Mouse (Mus musculus) R1 (cell line): ENCODE measurements at regions not wholly inside any gene's neighbourhood (a gene's known extent, or its start where the extent isn't known, plus 50 kb on each side); places are given as distances from the start of the nearest gene placed in this dataset.
"Not testable (repeated sequence)": the region's sequence is repeated elsewhere in the genome, so short reads cannot be mapped to it uniquely, and the experiment has no call there.

Experiments
- DNase-seq: peaks from one replicate; pipeline ENCODE4 v3.0.0-alpha.2; 2018; ENCODE audit warnings: low read depth, low spot score

- DNase-seq = peak; percentile 75
These were observed 341.2 kb upstream of the Gm6657 start for GRCm38 (mm10) chr12:77852595-77853577.

DNA sequence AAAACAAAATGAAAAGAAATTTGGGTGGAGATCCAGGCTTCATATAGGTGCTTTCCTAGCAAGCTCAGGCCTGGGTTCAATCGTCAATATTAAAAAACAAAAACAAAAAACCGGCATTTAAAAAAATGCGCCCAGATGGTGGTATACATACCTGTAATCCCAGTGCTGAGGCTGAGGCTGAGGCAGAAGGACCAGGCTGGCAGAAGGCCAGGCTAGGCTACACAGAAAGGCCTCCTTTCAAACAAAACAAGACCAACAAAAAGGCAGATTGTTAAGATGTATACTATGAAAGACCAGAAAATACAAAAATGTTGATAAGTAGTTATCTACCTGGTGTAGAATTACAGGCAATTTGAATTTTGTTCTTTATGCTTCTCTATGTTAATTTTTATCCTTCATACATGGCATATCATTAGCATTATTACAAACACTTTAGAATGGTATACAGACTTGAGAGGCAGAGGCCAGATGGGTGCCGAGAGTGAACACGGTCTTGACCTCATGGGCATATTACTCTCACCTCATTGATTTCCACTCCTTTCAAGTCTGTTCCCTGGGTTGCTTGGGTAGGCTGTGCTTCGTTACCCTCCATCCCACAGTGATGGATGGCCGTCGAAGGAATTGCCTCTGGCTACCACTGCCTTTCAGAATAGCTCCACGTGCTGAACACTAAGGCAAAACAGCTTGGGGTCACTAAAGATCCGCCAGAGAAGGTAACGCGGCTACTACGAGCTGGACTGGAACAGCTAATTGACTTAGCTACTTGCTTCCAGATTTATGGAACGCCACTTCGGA lies 339.6 kb upstream of the Gm6657 start:
- no peak for DNase-seq

- DNase-seq = no peak
These were observed 338.2 kb upstream of the Gm6657 start for GRCm38 (mm10) chr12:77855796-77856195.

- no peak for DNase-seq
These were observed 336.8 kb upstream of the Gm6657 start for GRCm38 (mm10) chr12:77857281-77857680.

- DNase-seq = no peak
These were observed 333.1 kb upstream of the Gm6657 start for GRCm38 (mm10) chr12:77860769-77861557.

DNA sequence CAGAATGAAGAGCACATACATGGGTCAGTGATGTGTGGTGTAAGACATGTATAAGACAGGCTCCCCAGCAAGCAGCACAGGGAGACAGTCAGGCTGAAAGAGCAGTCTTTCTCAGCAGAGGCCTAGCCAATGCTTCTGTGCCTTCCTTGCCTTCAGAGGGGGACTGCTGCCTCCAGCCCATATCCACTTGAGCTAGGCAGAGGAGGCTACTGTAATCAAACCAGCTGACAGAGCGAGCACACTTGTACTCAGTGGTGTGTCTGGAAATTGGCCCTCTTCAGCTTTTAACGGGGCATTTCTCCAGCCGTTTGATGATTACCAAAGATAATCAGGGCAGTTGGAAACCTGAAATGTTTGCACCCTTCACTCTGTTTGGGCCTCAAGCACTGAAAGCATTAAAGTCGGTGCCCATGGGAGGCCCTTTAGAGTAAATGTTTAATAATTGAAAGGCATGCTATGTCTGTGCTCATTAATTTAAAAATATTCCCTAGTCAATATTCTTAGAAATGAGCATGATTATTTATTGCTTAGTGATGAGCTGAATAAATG lies 326.0 kb upstream of the Gm6657 start:
- DNase-seq = no peak

DNA sequence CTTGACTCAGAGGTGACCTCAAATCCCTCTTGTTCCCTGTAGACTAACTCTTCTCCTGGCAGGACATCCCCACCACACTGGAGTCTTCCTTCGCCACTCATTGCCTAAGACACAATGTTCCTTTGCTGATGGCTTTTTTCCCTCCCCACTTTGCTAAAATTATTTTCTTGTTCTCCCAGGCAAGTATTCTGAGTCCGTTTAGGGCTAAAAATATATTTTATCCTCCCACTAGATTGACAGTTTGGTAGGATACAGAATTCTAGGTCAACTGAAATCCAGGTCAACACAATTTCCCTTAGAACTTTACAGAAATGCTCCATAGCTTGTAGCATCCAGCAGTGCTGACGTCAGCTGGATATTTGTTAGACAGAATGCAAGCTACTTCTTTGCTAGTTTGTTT lies 324.7 kb upstream of the Gm6657 start:
- DNase-seq = no peak

DNA sequence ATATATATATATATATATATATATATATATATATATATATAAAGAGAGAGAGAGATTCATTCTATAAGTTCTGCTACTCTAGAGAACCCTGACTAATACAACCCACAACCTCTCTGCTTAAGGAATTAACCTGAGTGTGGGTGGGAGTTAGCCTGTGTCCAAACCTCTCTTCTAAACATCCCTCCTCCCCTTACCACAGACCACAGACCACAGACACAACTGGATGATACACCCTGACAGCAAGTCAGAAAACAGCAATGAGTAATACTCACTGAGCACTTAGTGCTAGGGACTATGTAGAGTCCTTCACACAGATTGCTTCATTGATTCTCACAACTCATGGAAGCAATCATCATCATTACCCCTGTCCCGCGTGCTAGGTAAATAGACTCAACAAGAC lies 306.7 kb upstream of the Gm6657 start:
- DNase-seq = no peak

- no peak for DNase-seq
These were observed 302.6 kb upstream of the Gm6657 start for GRCm38 (mm10) chr12:77891452-77891851.

GRCm38 (mm10) chr12:77894238-77894637 lies 299.8 kb upstream of the Gm6657 start:
- no peak for DNase-seq

GRCm38 (mm10) chr12:77895508-77895907 lies 298.5 kb upstream of the Gm6657 start:
- no peak for DNase-seq

- not testable (repeated sequence) for DNase-seq
These were observed 295.1 kb upstream of the Gm6657 start for GRCm38 (mm10) chr12:77898974-77899373.

- no peak for DNase-seq
These were observed 292.8 kb upstream of the Gm6657 start for GRCm38 (mm10) chr12:77901254-77901653.

- DNase-seq = peak; percentile 62
These were observed 281.0 kb upstream of the Gm6657 start for GRCm38 (mm10) chr12:77912863-77913554.

GRCm38 (mm10) chr12:77928729-77929128 lies 265.3 kb upstream of the Gm6657 start:
- no peak for DNase-seq

DNA sequence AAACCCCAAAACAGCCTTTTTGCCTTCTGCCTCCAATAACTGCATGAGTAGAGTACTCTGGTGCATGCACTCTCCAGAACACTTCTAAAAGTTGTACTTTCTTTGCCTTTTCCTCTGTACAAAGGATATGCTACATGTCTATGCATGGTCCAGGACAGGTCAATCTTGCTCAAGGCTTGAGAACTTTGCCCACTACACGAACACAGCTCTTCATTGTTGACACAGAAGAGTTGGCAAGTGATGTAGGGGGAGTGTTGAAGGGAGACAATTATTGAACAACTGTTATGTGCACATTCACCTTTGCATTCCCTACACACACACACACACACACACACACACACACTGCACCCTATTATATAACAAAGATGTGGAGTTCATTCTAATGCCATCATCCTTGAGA lies 264.5 kb upstream of the Gm6657 start:
- no peak for DNase-seq

DNA sequence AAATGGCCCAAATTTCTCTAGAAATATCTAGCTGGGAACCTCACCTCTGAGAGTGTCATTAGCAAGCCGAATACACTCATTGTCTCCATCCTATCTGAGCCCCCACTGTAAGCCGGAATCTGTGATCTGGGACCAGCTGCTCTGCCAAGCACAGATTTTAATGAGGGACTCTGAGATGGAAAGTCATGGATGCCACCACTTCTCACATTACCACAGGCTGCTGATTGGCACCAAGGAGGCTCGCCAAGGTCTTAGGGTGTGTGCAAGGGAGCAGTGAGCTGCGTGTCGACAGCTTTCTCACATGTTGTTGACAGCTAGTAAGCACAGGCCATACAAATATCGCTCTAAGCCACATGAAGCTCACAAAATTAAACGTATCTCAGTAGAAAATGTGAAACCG lies 250.1 kb upstream of the Gm6657 start:
- DNase-seq = no peak

DNA sequence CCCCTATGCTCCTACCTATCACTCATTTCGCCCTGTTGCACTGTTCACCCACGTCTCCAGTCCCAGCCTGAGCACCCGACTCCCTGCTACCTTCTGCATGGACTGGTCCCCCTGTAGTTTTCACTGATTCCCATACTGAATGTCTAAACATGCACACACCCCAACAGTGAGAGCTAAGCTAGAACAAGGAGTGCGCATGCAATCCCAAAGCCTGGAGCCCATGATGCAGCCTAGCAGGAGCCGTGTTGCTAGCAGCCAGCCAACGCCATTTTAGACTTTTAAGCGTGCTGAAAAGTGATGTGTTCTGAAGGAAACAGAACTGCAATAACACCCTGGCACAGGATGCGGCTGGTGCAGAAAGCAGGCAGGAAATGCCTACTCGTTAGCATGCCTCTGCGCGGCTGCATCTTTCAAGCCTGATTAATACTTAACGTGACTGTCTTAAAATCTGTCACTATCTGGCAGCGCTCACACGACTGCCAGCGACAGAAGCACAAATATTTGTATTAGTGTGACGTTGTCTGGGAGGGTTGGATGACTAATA lies 244.5 kb upstream of the Gm6657 start:
- DNase-seq = no peak

DNA sequence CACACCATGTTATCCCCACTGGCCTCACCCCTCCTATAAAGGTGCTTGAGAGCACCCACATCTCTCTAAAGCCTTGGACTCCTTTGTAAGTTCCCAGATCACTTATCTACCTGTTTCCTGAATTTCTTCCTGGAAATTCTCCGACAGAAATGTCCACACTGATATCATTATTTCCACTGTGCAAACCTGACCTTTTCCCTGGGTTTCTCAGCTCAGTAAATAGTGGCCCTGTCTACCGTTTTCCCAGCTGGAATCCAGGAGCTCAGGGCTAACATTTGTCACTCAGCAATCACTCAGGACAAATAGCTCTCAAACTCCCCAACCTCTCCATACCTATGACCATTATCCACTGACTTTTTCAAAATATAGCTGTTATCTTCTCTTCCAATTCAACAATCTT lies 241.6 kb upstream of the Gm6657 start:
- DNase-seq = no peak

- no peak for DNase-seq
These were observed 231.4 kb upstream of the Gm6657 start for GRCm38 (mm10) chr12:77962631-77963030.

DNA sequence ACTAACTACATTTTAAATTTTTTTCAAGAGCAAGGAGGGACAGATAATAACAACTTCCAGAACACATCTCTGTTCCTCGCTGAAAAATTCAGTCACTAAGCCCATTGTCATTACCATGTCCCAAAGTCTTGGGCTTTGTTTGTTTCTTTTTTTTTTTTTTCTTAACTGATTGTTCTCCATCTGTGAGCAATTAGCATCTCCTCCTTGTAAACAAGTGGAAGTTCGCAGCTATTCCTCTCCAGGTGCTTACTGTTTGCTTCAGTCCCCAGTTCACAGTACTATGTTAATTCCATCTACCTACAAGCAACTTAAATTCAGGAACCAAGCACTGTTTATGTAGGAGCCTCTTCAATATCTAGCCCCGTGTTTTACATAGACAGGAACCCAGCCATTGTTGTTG lies 225.5 kb upstream of the Gm6657 start:
- peak; percentile 58 for DNase-seq
